Mouse (Mus musculus) forebrain, embryonic 12.5 days (tissue): ENCODE measurements around the gene Rorb. TPM values are rescaled to one million over a fixed set of nuclear protein-coding genes. Genes with fewer than 3 reads are reported as not detected.

Source experiments
- ATAC-seq: fragments of 200-750 bp; cut with Nextera tagmentation; 2 replicates; pipeline ENCODE4 v1.8.0; 2017; ENCODE audit warnings: moderate TSS enrichment; ENCODE audit not compliant: low FRiP score
- H3K27ac ChIP-seq: fragments of 300-500 bp; sonication (generic); 2 replicates; pipeline ENCODE4 v1.5.1; 2016; ENCODE audit warnings: mild to moderate bottlenecking
- H3K27me3 ChIP-seq: fragments of 300-500 bp; sonication (generic); 2 replicates; pipeline ENCODE4 v1.6.1; 2016; ENCODE audit warnings: mild to moderate bottlenecking
- H3K36me3 ChIP-seq: fragments of 300-500 bp; sonication (generic); replicated peaks from 2 replicates; pipeline ENCODE4 v1.6.1; 2016; ENCODE audit warnings: mild to moderate bottlenecking
- H3K4me1 ChIP-seq: fragments of 300-500 bp; sonication (generic); 2 replicates; pipeline ENCODE4 v1.6.1; 2016
- H3K4me2 ChIP-seq: fragments of 300-500 bp; sonication (generic); 2 replicates; pipeline ENCODE4 v1.6.1; 2016; ENCODE audit warnings: mild to moderate bottlenecking, moderate library complexity
- H3K4me3 ChIP-seq: fragments of 300-500 bp; sonication (generic); replicated peaks from 2 replicates; pipeline ENCODE4 v1.5.1; 2016; ENCODE audit warnings: mild to moderate bottlenecking
- H3K9ac ChIP-seq: fragments of 300-500 bp; sonication (generic); 2 replicates; pipeline ENCODE4 v1.6.1; 2016; ENCODE audit warnings: mild to moderate bottlenecking
- H3K9me3 ChIP-seq: fragments of 300-500 bp; sonication (generic); 2 replicates; pipeline ENCODE4 v1.6.1; 2016
- WGBS: fragments of 180-500 bp; shearing (Covaris S2); methylation state at CpG from one replicate; pipeline ENCODE4 v1.1.7; 2016; 5-methylcytosine and 5-hydroxymethylcytosine counted together
- polyA plus RNA-seq: library from polyadenylated mRNA; unstranded; fragments of >200 nt; fragmentation: Nextera tagmentation; extraction: Ambion mirVana; gene quantifications from 2 replicates; pipeline ENCODE4 v1.2.1, GENCODE M21; 2016

The Rorb gene
- 7.1 and 7.8 TPM in 2 replicates for polyA plus RNA-seq

DNA sequence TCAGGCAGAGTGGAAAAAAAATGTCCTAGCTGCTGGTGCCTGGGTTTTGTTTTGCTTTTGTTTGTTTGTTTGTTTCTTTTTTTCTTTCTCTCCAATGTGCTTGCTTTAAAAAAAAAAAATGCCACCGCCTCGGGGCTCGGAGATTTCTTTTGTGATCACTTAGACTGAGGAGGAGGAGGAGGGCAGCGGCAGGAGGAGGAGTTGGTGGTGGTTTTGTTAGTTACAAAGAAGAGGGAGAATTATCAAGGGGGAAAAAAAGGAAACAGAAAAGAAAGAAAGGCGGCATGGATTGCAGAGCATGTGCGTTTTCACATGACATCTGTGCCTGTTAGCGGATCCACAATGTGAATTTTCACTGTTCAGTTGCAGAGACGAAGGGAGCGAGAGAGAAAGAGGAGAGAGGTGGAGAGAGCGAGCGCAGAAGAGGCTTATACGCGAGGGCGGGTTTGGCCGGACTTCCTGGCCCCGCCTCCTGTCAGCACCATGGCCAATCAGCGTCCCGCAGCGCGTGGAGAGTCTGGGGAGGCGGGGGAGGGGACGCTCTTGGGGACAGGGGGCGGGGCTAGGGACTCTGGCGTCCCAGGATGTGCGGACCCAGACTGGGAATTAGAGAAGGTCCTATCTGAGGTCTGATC is at the start of gene Rorb:
Rorb (minus strand) TSS at position 404 of the 635 bp plus-strand sequence.
- peaks cover 27% of the 10 kb centered on the region for H3K27me3 ChIP-seq
- H3K4me1 ChIP-seq: peaks cover 31% of the 10 kb centered on the region
- 1% methylated on average over 25 of the region's 25 CpGs for WGBS
- H3K36me3 ChIP-seq: no peaks in the 10 kb centered on the region
- peak within 1 kb of the TSS; percentile 71 for H3K9ac ChIP-seq
- peak within 1 kb of the TSS; percentile 87 for H3K4me2 ChIP-seq
- peak; percentile 97 for ATAC-seq
- H3K27ac ChIP-seq: peak within 1 kb of the TSS; percentile 73
- H3K4me3 ChIP-seq: peak within 1 kb of the TSS; percentile 56
- no peaks in the 10 kb centered on the region for H3K9me3 ChIP-seq

DNA sequence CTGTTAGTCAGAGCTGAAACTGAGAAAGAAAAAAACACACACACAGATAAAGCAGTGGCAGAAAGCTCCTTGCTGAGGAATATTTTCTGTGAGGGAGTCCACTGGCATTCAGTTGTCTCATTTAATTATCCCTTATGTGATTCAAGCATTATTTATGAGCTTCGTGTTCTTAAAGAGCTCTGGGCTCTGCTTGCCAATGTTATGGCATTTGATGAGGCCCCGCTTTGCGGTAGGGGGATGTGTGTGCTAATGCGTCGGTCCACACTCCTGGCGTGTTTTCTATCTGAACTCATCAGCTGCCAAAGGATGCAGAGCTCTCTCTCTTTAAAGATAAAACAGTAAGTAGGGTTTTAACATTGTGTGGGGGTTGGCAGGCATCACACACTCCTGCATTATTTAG is 37.9 kb upstream of the Rorb start:
- H3K9me3 ChIP-seq: no peaks in the 10 kb centered on the region
- ATAC-seq: no peak
- H3K4me1 ChIP-seq: peaks cover 3% of the 10 kb centered on the region; the same call in 1 of the 2 replicates
- H3K9ac ChIP-seq: no peak overlapping the region
- no peak overlapping the region for H3K27ac ChIP-seq
- H3K27me3 ChIP-seq: no peaks in the 10 kb centered on the region
- no peak overlapping the region for H3K4me2 ChIP-seq
- WGBS: 62% methylated on average over 6 of the region's 6 CpGs
- no peaks in the 10 kb centered on the region for H3K36me3 ChIP-seq
- no peak overlapping the region for H3K4me3 ChIP-seq

DNA sequence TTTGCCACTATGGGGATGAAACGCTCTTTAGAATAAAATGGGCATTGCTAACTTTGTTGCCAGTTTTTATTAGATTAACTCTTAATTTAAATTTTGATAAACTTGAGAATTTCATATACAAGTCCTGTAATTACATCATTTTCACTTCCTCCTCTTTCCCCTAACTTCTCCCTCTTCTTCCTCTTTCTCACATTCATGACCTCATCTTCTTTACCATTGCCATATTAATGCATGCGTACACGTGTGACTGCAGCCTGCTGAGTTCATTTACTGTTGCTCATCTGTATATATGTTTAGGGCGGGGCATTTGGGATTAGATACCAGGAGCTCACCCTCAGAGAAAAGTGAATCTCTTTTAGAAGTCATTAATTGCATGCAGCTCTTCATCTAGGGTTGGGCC is 33.5 kb upstream of the Rorb start:
- Histone ChIP-seq H3K4me1 (peaks cover 3% of the 10 kb centered on the region; the same call in 1 of the 2 replicates), H3K27ac (no peak overlapping the region), H3K9ac (no peak overlapping the region), H3K36me3 (no peaks in the 10 kb centered on the region), H3K9me3 (no peaks in the 10 kb centered on the region), H3K27me3 (no peaks in the 10 kb centered on the region), H3K4me2 (no peak overlapping the region), H3K4me3 (no peak overlapping the region)
- no peak for ATAC-seq
- 96% methylated on average over 4 of the region's 4 CpGs for WGBS

DNA sequence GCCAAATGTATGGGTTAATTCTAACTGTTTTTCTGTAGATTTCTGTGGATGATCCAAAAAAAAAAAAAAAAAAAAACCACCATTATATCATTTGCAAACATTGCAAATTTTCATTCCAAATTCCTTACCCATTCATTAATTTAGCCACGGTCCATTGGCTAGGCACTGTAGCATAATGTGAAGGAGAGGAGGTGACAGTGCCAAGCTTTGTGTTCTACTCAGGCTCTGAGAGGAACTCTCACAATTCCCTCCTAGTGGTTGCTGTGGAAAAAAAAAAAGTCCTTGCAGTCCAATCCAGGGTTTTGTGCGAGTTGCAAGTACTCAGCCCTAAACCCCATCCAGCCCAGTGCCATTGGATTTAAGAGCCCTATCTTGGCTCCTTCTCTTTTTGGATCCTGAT is 25.9 kb upstream of the Rorb start:
- peak; percentile 63; the same call in 1 of the 2 replicates for ATAC-seq
- Histone ChIP-seq H3K36me3 (no peaks in the 10 kb centered on the region), H3K4me3 (no peak overlapping the region), H3K4me1 (no peaks in the 10 kb centered on the region), H3K9ac (no peak overlapping the region), H3K27ac (no peak overlapping the region), H3K4me2 (no peak overlapping the region), H3K9me3 (no peaks in the 10 kb centered on the region), H3K27me3 (no peaks in the 10 kb centered on the region)
- WGBS: 39% methylated on average over 2 of the region's 2 CpGs

DNA sequence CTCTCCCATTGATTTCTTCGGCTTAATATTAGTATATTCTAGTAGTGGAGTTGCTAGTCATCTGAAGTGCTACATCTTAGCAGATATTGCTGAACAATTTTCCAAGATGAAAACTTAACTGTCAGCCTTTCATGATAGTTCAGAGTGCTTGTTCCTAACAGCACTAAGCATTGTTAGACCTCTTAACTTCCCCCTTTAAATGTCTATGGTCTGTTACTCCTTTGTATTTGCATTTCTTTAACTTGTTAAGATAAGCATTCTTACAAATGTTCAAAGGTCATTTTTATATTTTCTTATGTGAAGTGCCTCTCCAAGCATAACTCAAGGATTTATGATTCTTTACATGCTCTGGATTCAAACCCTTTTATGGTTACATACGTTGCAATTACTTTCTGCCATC is 24.8 kb upstream of the Rorb start:
- Histone ChIP-seq H3K27ac (no peak overlapping the region), H3K4me1 (no peaks in the 10 kb centered on the region), H3K4me3 (no peak overlapping the region), H3K9ac (no peak overlapping the region), H3K36me3 (no peaks in the 10 kb centered on the region), H3K9me3 (no peaks in the 10 kb centered on the region), H3K4me2 (no peak overlapping the region), H3K27me3 (no peaks in the 10 kb centered on the region)
- no peak for ATAC-seq
- WGBS: 93% methylated on average over 2 of the region's 2 CpGs

DNA sequence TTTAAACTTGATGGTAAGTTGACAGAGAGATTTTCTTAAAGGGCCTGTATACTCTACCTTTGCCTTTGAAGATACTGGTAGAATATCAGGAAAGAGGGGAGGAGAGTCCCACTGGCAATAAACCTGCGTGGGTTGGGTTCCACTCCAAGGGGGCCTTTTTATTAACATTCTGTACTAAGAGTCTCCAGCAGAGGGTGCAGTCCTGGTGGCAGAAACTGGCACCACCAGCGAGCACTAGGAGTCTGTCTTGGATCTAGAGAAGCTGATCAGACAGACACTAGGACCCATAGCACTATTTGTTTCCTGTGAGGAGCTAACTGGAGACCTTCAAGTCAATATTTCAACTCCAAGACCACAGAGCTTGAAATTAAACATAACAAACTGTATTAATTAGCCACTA is 11.3 kb upstream of the Rorb start:
- no peak overlapping the region for H3K9ac ChIP-seq
- no peaks in the 10 kb centered on the region for H3K9me3 ChIP-seq
- H3K4me2 ChIP-seq: no peak overlapping the region
- H3K4me3 ChIP-seq: no peak overlapping the region
- ATAC-seq: no peak
- H3K36me3 ChIP-seq: no peaks in the 10 kb centered on the region
- 49% methylated on average over 2 of the region's 2 CpGs for WGBS
- H3K27me3 ChIP-seq: no peaks in the 10 kb centered on the region
- H3K4me1 ChIP-seq: no peaks in the 10 kb centered on the region
- no peak overlapping the region for H3K27ac ChIP-seq

DNA sequence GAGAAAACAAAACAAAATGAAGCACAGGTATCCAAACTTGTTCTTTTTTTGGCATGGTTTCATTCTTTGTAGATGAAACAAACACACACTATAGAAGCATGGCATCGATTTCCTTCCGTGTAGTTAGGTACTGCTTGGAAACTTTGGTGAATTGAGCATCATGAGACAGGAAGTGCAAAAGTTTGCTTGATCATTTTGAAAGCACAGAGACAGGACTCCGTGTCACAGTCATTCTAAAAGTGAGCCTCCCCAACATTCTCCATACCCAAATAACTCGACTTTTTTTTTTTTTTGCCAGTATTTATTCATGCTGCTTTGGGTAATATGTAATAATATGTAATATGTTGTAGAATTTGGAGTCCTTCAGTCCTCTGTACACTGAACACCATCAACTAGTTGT is 1.2 kb upstream of the Rorb start:
- Histone ChIP-seq H3K27ac (no peak overlapping the region), H3K4me1 (peaks cover 31% of the 10 kb centered on the region), H3K4me3 (no peak overlapping the region), H3K27me3 (peaks cover 27% of the 10 kb centered on the region), H3K9ac (no peak overlapping the region), H3K4me2 (no peak overlapping the region), H3K36me3 (no peaks in the 10 kb centered on the region), H3K9me3 (no peaks in the 10 kb centered on the region)
- 71% methylated on average over 4 of the region's 4 CpGs for WGBS
- ATAC-seq: no peak

DNA sequence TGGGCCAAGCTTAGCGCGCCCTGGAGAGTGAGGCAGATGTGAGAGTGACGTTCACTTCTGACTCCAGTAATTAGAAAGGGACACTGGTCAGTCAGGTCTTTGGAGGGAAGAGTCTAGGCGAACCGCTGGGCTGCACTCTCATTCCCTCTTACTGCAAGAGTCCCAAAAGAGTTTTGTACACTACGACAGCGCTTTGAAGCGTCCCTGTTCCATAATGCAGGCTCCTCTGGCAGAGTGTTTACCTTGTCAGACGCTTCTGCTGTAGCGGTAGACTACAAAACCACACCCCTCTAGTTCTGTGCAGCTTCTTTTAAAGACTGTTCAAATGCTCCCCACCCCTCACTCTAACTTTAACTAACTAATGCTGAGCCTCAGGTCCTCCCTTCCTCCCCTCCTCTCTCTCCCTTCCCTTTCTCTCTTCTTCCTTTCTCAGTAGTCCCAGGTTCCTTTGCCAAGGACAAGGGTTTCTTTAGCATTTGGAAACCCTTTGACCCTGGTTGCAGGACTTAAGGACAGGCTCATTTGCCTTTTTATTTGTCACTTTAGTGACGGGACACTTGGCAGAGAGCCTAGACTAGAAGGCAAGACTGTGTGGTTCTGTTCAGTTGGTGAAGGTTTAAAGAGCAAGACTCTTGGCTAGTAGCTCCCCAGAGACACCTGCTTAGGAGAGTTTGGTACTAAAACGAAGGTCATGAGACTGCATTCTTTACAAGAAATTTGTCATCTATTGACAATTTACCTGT is 603 bp upstream of the Rorb start:
- peaks cover 31% of the 10 kb centered on the region for H3K4me1 ChIP-seq
- peak overlapping the region; percentile 71 for H3K9ac ChIP-seq
- no peak overlapping the region for H3K27ac ChIP-seq
- peaks cover 27% of the 10 kb centered on the region for H3K27me3 ChIP-seq
- H3K9me3 ChIP-seq: no peaks in the 10 kb centered on the region
- peak overlapping the region; percentile 56 for H3K4me3 ChIP-seq
- no peaks in the 10 kb centered on the region for H3K36me3 ChIP-seq
- no peak for ATAC-seq
- H3K4me2 ChIP-seq: peak overlapping the region; percentile 87
- WGBS: 2% methylated on average over 12 of the region's 12 CpGs

DNA sequence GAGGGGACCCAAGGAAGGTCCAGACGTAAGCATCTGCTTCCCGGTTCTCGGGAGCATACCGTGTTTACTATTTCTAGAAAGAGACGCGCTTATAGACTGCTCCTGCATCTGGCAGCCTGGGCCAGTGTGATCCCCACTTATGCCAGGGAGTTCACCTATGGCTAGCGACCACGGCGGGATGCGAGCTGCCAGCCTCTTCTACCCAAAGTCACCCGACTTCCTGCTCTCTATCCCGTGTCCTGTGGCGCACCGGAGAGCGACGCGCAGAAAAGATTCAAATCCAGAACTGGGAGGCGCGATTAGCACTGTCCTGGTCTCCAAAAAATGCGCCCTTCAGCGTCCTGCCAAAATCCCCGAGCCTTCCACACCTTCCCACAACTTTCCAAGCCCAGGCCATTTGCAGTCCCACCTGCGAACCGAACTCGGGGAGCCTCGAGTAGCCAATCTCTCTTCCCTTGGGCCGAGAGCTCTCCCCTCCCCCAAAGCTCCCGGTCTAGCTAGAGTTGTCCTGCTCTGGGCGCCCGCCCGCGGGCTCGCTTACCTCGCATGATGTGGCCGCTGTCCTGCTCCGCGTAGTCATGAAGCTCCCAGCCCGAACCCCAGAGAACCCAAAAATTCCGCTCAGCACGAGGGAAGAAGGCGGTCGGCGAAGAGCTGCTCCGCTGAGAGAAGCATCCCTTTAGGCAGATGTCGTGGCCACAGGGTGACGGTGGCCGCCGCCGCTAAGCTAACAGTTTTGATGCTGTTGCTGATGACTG is 806 bp downstream of the Rorb start:
- Histone ChIP-seq H3K4me2 (peak overlapping the region; percentile 87), H3K4me3 (peak overlapping the region; percentile 56), H3K27me3 (peaks cover 27% of the 10 kb centered on the region), H3K4me1 (peaks cover 31% of the 10 kb centered on the region), H3K9me3 (no peaks in the 10 kb centered on the region), H3K36me3 (no peaks in the 10 kb centered on the region), H3K27ac (peak overlapping the region; percentile 73), H3K9ac (peak overlapping the region; percentile 71)
- ATAC-seq: peak; percentile 67
- under 1% methylated on average over 49 of the region's 49 CpGs for WGBS

DNA sequence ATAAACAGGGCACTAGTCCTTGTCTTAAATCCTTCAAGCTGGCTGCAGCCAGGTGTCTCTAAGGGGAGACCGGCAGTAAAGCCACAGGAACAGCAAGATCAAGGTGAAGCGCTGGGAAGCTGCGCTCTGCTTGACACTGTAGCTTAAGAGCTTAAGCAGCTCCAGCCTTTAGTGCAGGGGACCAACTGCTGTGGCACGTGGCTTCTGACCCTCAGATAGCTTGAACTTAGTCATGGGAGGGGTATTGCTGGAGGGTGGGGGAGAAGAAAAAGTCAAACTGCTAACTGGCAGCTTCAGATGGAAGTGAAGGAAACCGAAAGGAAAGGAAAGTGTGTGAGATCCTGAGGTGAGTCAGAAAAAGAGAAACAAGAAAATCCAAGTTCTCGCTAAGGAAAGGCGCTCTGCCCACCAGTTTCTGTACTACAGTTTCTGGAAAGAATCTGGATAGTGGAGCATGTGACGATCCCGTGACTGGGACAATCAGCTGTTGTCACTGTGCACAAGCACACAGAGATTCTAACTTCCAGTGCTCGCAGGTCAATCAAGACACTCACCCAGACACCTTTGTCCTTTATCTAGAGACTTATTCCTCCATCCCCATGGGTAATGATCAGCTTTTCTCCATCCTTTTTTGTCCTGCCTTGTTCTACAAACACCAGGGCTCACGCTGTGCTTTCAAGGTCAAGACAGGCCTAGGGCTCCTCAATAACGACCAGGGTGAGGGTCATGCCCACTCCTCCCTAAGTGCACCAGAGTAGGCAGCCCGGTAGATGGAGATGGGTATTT is 2.2 kb downstream of the Rorb start:
- no peaks in the 10 kb centered on the region for H3K9me3 ChIP-seq
- WGBS: 29% methylated on average over 13 of the region's 13 CpGs
- ATAC-seq: no peak
- H3K4me1 ChIP-seq: peaks cover 31% of the 10 kb centered on the region
- peak overlapping the region; percentile 56 for H3K4me3 ChIP-seq
- H3K27me3 ChIP-seq: peaks cover 27% of the 10 kb centered on the region
- peak overlapping the region; percentile 87 for H3K4me2 ChIP-seq
- no peaks in the 10 kb centered on the region for H3K36me3 ChIP-seq
- H3K9ac ChIP-seq: no peak overlapping the region
- H3K27ac ChIP-seq: no peak overlapping the region

DNA sequence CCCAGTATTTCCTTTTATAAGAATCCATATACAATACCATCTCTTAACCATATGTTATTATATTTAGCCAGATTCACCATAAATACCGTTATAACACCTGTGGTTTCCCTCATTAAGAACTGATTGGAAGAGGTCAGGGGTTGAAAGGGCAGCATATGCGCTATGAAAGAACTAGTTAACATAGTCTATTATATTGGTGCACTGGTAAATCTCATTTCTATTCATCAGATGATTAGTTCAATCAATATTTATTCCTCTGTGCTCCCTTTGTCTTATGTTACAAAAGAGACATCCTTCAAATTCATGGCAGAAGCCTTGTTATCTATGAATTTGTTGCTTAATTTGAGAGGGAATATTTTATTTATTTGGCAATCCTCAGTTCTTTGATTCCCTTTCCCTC is 6.4 kb downstream of the Rorb start:
- H3K9ac ChIP-seq: no peak overlapping the region

DNA sequence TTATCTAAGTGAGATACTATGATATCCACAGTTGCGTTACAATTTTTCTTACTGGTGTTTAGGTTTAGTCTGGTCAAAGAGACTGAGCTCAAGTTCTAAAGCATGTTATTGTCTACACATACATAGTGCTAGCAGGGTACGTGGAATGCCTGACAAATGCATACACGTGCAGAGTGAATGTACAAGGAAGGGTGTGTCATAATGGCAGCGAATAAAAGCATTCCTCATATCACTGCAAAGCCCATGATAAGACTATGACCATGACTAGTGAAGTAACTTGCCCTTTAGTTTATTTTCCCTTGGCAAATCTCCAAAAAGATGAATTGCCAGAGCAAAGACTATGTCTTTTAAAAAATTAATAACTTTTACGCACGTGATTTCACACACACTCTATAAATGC is 13.8 kb downstream of the Rorb start:
- no peak overlapping the region for H3K27ac ChIP-seq
- H3K4me3 ChIP-seq: no peak overlapping the region
- no peak overlapping the region for H3K4me2 ChIP-seq
- no peaks in the 10 kb centered on the region for H3K27me3 ChIP-seq
- no peaks in the 10 kb centered on the region for H3K9me3 ChIP-seq
- no peaks in the 10 kb centered on the region for H3K36me3 ChIP-seq
- H3K4me1 ChIP-seq: no peaks in the 10 kb centered on the region
- H3K9ac ChIP-seq: no peak overlapping the region
- 87% methylated on average over 6 of the region's 6 CpGs for WGBS
- ATAC-seq: no peak

More for the DNA sequence above, 6.4 kb downstream of the Rorb start:
- Histone ChIP-seq H3K27ac (no peak overlapping the region), H3K9me3 (no peaks in the 10 kb centered on the region), H3K4me3 (no peak overlapping the region), H3K4me1 (peaks cover 19% of the 10 kb centered on the region), H3K27me3 (peaks cover 24% of the 10 kb centered on the region), H3K36me3 (no peaks in the 10 kb centered on the region), H3K4me2 (no peak overlapping the region)
- no peak for ATAC-seq
- WGBS: 71% methylated on average over 2 of the region's 2 CpGs
